Comparison of ENCODE assay signal across 9 mouse cellular contexts in the genomic region with DNA sequence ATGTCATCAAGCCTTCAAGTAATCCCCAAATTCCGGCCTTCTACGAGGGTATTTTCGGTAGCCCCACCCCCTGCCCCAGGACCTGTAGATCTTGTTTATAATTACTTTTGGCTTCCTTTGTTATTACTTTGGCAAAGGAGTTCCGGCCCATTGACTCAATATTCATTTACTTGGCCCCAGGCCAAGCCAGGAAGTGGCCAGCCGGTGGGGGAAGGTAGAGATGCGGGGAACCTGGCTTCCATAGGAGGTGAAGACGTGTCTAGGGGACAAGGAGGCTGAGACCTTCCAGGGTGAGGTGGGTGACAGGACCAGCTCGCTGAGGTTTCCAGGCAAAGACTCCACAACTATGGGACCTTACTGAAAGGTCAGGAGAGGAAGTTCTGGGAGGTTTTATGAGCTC. TPM values are rescaled to one million over a fixed set of nuclear protein-coding genes. Genes with fewer than 3 reads are reported as not detected.
DNase-seq lines count a peak whose midpoint lies in the region; ATAC-seq and TF ChIP-seq lines count a peak whose summit lies in the region.
"Had no signal": no experiment of that assay in that cellular context is flagged by ENCODE, and none has a peak within 500 bp of the region (broad histone marks: within the 10 kb centered on the region; RNA-seq: fewer than 3 reads in every experiment).

No protein-coding gene starts in this region.

- H3K36me3 ChIP-seq in limb, embryonic 11.5 days (ENCODE audit: control insufficient read depth, insufficient read depth, low read length): no peaks in the 10 kb centered on the region
- H3K36me3 ChIP-seq in limb, embryonic 10.5 days: no peaks in the 10 kb centered on the region
- H3K36me3 ChIP-seq in stomach, postnatal 0 days (ENCODE audit: control insufficient read depth, insufficient read depth, low read length): no peaks in the 10 kb centered on the region
- no peaks in the 10 kb centered on the region for H3K36me3 ChIP-seq in midbrain, embryonic 11.5 days (ENCODE audit: control insufficient read depth, insufficient read depth, low read length)

- peaks cover 10% of the 10 kb centered on the region; the same call in 1 of the 2 replicates for H3K4me1 ChIP-seq in limb, embryonic 11.5 days (ENCODE audit: control insufficient read depth, insufficient read depth, low read length)
- peaks cover 18% of the 10 kb centered on the region for H3K4me1 ChIP-seq in limb, embryonic 10.5 days
- H3K4me1 ChIP-seq in stomach, postnatal 0 days (replicated peaks; ENCODE audit: control insufficient read depth, insufficient read depth): peaks cover 4% of the 10 kb centered on the region; the same call in 1 of the 2 replicates
- no peaks in the 10 kb centered on the region for H3K4me1 ChIP-seq in midbrain, embryonic 11.5 days (ENCODE audit: control insufficient read depth, insufficient read depth, low read length)

- H3K9me3 ChIP-seq in limb, embryonic 11.5 days (ENCODE audit: control insufficient read depth, low read length): no peaks in the 10 kb centered on the region
- no peaks in the 10 kb centered on the region for H3K9me3 ChIP-seq in limb, embryonic 10.5 days (replicated peaks)
- H3K9me3 ChIP-seq in stomach, postnatal 0 days (ENCODE audit: control insufficient read depth, low read length): no peaks in the 10 kb centered on the region
- no peaks in the 10 kb centered on the region for H3K9me3 ChIP-seq in midbrain, embryonic 11.5 days (ENCODE audit: control insufficient read depth, low read length)

- no peak for TF ChIP-seq EP300 in stomach, postnatal 0 days (optimal IDR thresholded peaks at IDR 0.05)

- no peak overlapping the region for H3K4me2 ChIP-seq in limb, embryonic 11.5 days (ENCODE audit: low read depth, severe bottlenecking)
- H3K4me2 ChIP-seq in stomach, postnatal 0 days (replicated peaks; ENCODE audit: low read depth): no peak overlapping the region
- no peak overlapping the region for H3K4me2 ChIP-seq in midbrain, embryonic 11.5 days

- WGBS in limb, embryonic 11.5 days: 36% methylated on average over 8 of the region's 8 CpGs
- 46% methylated on average over 8 of the region's 8 CpGs for WGBS in limb, embryonic 10.5 days
- 23% methylated on average over 8 of the region's 8 CpGs for WGBS in stomach, postnatal 0 days
- WGBS in midbrain, embryonic 11.5 days: 41% methylated on average over 8 of the region's 8 CpGs

- ATAC-seq in limb, embryonic 11.5 days (ENCODE audit: insufficient number of reproducible peaks, low FRiP score, low TSS enrichment, low read depth): no peak
- ATAC-seq in stomach, postnatal 0 days (ENCODE audit: low FRiP score, low TSS enrichment): no peak
- no peak for ATAC-seq in midbrain, embryonic 11.5 days (ENCODE audit: low FRiP score)
- no peak for ATAC-seq in monocyte, adult 5-6 weeks (replicated peaks; ENCODE audit: insufficient number of reproducible peaks, low FRiP score, low TSS enrichment, poor library complexity, severe bottlenecking)

- no peaks in the 10 kb centered on the region for H3K27me3 ChIP-seq in limb, embryonic 11.5 days (ENCODE audit: control insufficient read depth, insufficient read depth, low read length)
- H3K27me3 ChIP-seq in limb, embryonic 10.5 days (ENCODE audit: low read depth, poor library complexity, severe bottlenecking): no peaks in the 10 kb centered on the region
- H3K27me3 ChIP-seq in stomach, postnatal 0 days (ENCODE audit: control insufficient read depth, insufficient read depth, low read length): no peaks in the 10 kb centered on the region
- H3K27me3 ChIP-seq in midbrain, embryonic 11.5 days (ENCODE audit: control insufficient read depth, insufficient read depth, low read length): no peaks in the 10 kb centered on the region

- no peak overlapping the region for H3K27ac ChIP-seq in limb, embryonic 11.5 days (replicated peaks; ENCODE audit: low read depth, low read length)
- H3K27ac ChIP-seq in limb, embryonic 10.5 days: no peak overlapping the region
- H3K27ac ChIP-seq in stomach, postnatal 0 days (replicated peaks): no peak overlapping the region
- no peak overlapping the region for H3K27ac ChIP-seq in midbrain, embryonic 11.5 days (ENCODE audit: low read depth, low read length)

- DNase-seq in limb, embryonic 11.5 days (ENCODE audit: low spot score): peak; percentile 36
- no peak for DNase-seq in limb, embryonic 10.5 days (ENCODE audit: low spot score)
- DNase-seq in ZHBTc4 (ENCODE audit: low read depth, low spot score): peak; percentile 89
- peak; percentile 64 for DNase-seq in kidney, postnatal 10 days
- peak; percentile 71 for DNase-seq in stomach, postnatal 0 days (ENCODE audit: low spot score)
- DNase-seq in midbrain, embryonic 11.5 days (ENCODE audit: low spot score, missing footprints): no peak
- no peak for DNase-seq in ovary, postnatal 36 days (ENCODE audit: low spot score)
- DNase-seq: cerebellum, postnatal 36 days had no signal

- TF ChIP-seq CTCF in stomach, postnatal 0 days (IDR thresholded peaks at IDR 0.05; ENCODE audit: low read depth): no peak

- no peak overlapping the region for H3K9ac ChIP-seq in limb, embryonic 11.5 days (ENCODE audit: low read length)
- no peak overlapping the region for H3K9ac ChIP-seq in stomach, postnatal 0 days (ENCODE audit: low read length)
- H3K9ac ChIP-seq in midbrain, embryonic 11.5 days (ENCODE audit: low read length): no peak overlapping the region

- no peak overlapping the region for H3K4me3 ChIP-seq in limb, embryonic 11.5 days (ENCODE audit: low read depth, low read length)
- H3K4me3 ChIP-seq in limb, embryonic 10.5 days: no peak overlapping the region
- H3K4me3 ChIP-seq in stomach, postnatal 0 days (ENCODE audit: low read depth, low read length): no peak overlapping the region
- no peak overlapping the region for H3K4me3 ChIP-seq in midbrain, embryonic 11.5 days (ENCODE audit: low read depth, low read length)

RNA-seq across cellular contexts. Expression of gene Ptpn3, which starts 22.4 kb away (rescaled TPM):
- 0.73 and 1.2 TPM in 2 replicates for polyA plus RNA-seq in limb, embryonic 11.5 days (2014; fragmentation: Nextera tagmentation; extraction: Ambion mirVana)
- 1.0 and 1.4 TPM in 2 replicates for polyA plus RNA-seq in limb, embryonic 10.5 days (2016; fragmentation: Nextera tagmentation; extraction: Ambion mirVana)
- polyA plus RNA-seq in stomach, postnatal 0 days (2015; fragmentation: Nextera tagmentation; extraction: Ambion mirVana): 4.3 and 5.2 TPM in 2 replicates
- polyA plus RNA-seq in midbrain, embryonic 11.5 days (2014; fragmentation: Nextera tagmentation; extraction: Ambion mirVana): 0.33 and 0.90 TPM in 2 replicates
- 0.19 to 11.0 TPM (median 2.2 TPM) in 3 replicates for total RNA-seq in monocyte, adult 5-6 weeks (2017)

Comparison
In these comparisons a context has a peak if more than half of its experiments do, and no peak if none do; other contexts are left out.
1. DNase-seq: peak in limb, embryonic 11.5 days (single experiment), ZHBTc4 (single experiment), kidney, postnatal 10 days (single experiment) and stomach, postnatal 0 days (single experiment); none in limb, embryonic 10.5 days (single experiment), midbrain, embryonic 11.5 days (single experiment) and ovary, postnatal 36 days (single experiment).